Mouse (Mus musculus) liver, adult 2 months (tissue): ENCODE data around the gene Stmn1.

Experiments used
- CTCF ChIP-seq: fragments of 200-500 bp; IDR thresholded peaks from 2 replicates; pipeline ENCODE4 v1.5.1; 2011; ENCODE audit warnings: low read depth, low read length, control low read depth
- POLR2A ChIP-seq: fragments of 200-500 bp; IDR thresholded peaks from 2 replicates; pipeline ENCODE4 v1.6.1; 2011; ENCODE audit warnings: low read length, control low read depth; ENCODE audit not compliant: insufficient read depth; ENCODE audit errors: extremely low read depth

- TF ChIP-seq CTCF (no peak), POLR2A (no peak)
Observed at GRCm38 (mm10) chr4:134517719-134518118, 49.6 kb downstream of the Stmn1 start.
